Mouse (Mus musculus): ENCODE measurements around the gene Cnpy4. TPM values are rescaled to one million over a fixed set of nuclear protein-coding genes. Genes with fewer than 3 reads are reported as not detected.
"Not testable (repeated sequence)": the region's sequence is repeated elsewhere in the genome, so short reads cannot be mapped to it uniquely, and the experiment has no call there.

Cnpy4 gene
- polyA plus RNA-seq, 1 experiment from 2014 or later, result 61.1 TPM

- Histone ChIP-seq H3K4me2 (replicated peaks) (no peak overlapping the region), H3K9ac (no peak overlapping the region), H3K36me3 (no peaks in the 10 kb centered on the region), H3K27me3 (no peaks in the 10 kb centered on the region), H3K27ac (replicated peaks) (no peak overlapping the region), H3K9me3 (replicated peaks) (no peaks in the 10 kb centered on the region), H3K4me1 (no peaks in the 10 kb centered on the region), H3K4me3 (replicated peaks) (no peak overlapping the region)
- WGBS, result 83% methylated on average over 4 of the region's 4 CpGs
- ATAC-seq (ENCODE audit: insufficient number of reproducible peaks, low FRiP score, low TSS enrichment, low read depth), result no peak
These were observed 20.6 kb downstream of the Cnpy4 start for GRCm38 (mm10) chr5:138207873-138208272.

DNA sequence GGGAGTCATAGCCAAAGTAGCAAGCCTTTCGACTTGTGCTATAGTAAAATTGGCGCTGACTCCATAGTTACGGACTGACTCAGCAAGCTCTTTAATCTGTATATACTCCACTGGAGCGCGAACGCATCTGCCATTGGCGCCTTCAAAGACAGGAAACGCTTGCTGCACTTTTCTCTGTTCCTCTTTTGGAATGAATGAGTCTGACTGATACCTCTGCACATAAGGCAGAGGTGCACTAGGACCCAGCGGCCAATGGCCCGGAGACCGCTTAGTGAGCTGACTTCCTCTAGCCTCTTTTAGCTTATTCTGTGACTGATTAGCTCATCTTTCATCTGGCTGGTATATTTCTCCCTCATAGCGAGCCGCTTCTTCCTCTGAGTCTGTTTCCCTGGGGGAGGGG is 29.3 kb downstream of the Cnpy4 start:
- H3K9ac ChIP-seq; H3K27ac ChIP-seq (replicated peaks); H3K4me1 ChIP-seq; H3K4me3 ChIP-seq (replicated peaks); H3K36me3 ChIP-seq; H3K4me2 ChIP-seq (replicated peaks); H3K9me3 ChIP-seq (replicated peaks); H3K27me3 ChIP-seq; ATAC-seq (ENCODE audit: insufficient number of reproducible peaks, low FRiP score, low TSS enrichment, low read depth): not testable (repeated sequence)
- 88% methylated on average over 13 of the region's 13 CpGs for WGBS

- Histone ChIP-seq H3K9ac (no peak overlapping the region), H3K4me1 (no peaks in the 10 kb centered on the region), H3K36me3 (no peaks in the 10 kb centered on the region), H3K4me2 (replicated peaks) (no peak overlapping the region), H3K9me3 (replicated peaks) (0 out of 2 replicates have a peak, but pooled peaks cover 6% of the 10 kb centered on the region), H3K4me3 (replicated peaks) (no peak overlapping the region), H3K27ac (replicated peaks) (no peak overlapping the region), H3K27me3 (no peaks in the 10 kb centered on the region)
- WGBS, result 62% methylated on average over 2 of the region's 2 CpGs
- ATAC-seq (ENCODE audit: insufficient number of reproducible peaks, low FRiP score, low TSS enrichment, low read depth), result no peak
These were observed 32.6 kb downstream of the Cnpy4 start for GRCm38 (mm10) chr5:138219864-138220263.

DNA sequence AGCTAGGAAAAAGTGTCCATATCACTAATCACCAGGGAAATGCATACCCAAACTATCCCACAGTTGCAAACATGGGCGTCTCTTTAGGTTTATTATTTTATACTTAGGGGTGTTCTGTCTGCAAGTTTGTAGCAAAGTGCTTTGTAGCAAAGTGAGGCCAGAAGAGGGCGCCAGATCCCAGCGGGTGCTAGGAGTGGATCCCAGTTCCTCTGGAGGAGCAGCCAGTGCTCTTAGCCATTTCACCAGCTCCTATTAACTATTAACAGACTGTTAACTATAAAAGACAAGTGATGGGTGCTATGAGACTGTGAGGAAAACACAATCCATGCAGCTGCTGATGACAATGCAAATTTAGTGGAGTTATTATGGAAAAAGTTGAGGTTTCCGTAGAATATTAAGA is 34.8 kb downstream of the Cnpy4 start:
- H3K4me1 ChIP-seq, result no peaks in the 10 kb centered on the region
- H3K27ac ChIP-seq (replicated peaks), result no peak overlapping the region
- 24% methylated on average over 4 of the region's 4 CpGs for WGBS
- H3K36me3 ChIP-seq, result no peaks in the 10 kb centered on the region
- H3K9ac ChIP-seq, result no peak overlapping the region
- H3K9me3 ChIP-seq (replicated peaks), result no peaks in the 10 kb centered on the region
- no peak overlapping the region for H3K4me2 ChIP-seq (replicated peaks)
- no peak for ATAC-seq (ENCODE audit: insufficient number of reproducible peaks, low FRiP score, low TSS enrichment, low read depth)
- H3K27me3 ChIP-seq, result no peaks in the 10 kb centered on the region
- no peak overlapping the region for H3K4me3 ChIP-seq (replicated peaks)

GRCm38 (mm10) chr5:138223287-138223686 is 36.0 kb downstream of the Cnpy4 start:
- Histone ChIP-seq H3K36me3 (no peaks in the 10 kb centered on the region), H3K4me1 (no peaks in the 10 kb centered on the region), H3K27ac (replicated peaks) (no peak overlapping the region), H3K27me3 (no peaks in the 10 kb centered on the region), H3K9ac (no peak overlapping the region), H3K4me3 (replicated peaks) (no peak overlapping the region), H3K4me2 (replicated peaks) (no peak overlapping the region), H3K9me3 (replicated peaks) (no peaks in the 10 kb centered on the region)
- no peak for ATAC-seq (ENCODE audit: insufficient number of reproducible peaks, low FRiP score, low TSS enrichment, low read depth)
- 51% methylated on average over 3 of the region's 3 CpGs for WGBS

- no peaks in the 10 kb centered on the region for H3K4me1 ChIP-seq
- no peak within 1 kb of the TSS for H3K9ac ChIP-seq
- 62% methylated on average over 2 of the region's 2 CpGs for WGBS
- H3K4me3 ChIP-seq (replicated peaks), result no peak within 1 kb of the TSS
- H3K36me3 ChIP-seq, result no peaks in the 10 kb centered on the region
- no peaks in the 10 kb centered on the region for H3K27me3 ChIP-seq
- H3K9me3 ChIP-seq (replicated peaks), result no peaks in the 10 kb centered on the region
- H3K4me2 ChIP-seq (replicated peaks), result no peak within 1 kb of the TSS
- no peak for ATAC-seq (ENCODE audit: insufficient number of reproducible peaks, low FRiP score, low TSS enrichment, low read depth)
- H3K27ac ChIP-seq (replicated peaks), result no peak within 1 kb of the TSS
These were observed 38.4 kb downstream of the Cnpy4 start, which contains the start of gene Nxpe5 for GRCm38 (mm10) chr5:138225700-138226099. Gene Nxpe5, plus strand, starts transcription at chr5:138225898.

DNA sequence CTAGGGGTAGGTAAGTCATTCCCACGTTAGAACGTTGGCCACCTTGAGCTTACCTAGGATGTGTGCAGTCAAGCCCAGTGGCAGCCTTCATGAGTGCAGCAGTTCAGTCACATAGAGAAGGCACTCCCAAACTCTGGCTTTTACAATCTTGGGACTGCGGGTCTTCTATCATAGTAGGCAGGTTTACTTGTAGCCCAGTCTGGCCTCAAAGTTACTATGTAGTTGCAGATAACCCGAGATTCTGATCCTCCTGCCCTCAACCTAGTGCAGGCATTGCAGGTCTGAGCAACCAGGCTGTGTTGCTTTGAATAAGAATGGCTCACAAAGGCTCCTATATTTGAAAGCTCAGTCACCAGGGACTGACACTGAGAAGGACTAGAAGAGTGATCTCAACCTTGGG is 39.2 kb downstream of the Cnpy4 start:
- Histone ChIP-seq H3K36me3 (no peaks in the 10 kb centered on the region), H3K4me2 (replicated peaks) (no peak overlapping the region), H3K9me3 (replicated peaks) (no peaks in the 10 kb centered on the region), H3K9ac (no peak overlapping the region), H3K4me1 (no peaks in the 10 kb centered on the region), H3K27ac (replicated peaks) (no peak overlapping the region), H3K4me3 (replicated peaks) (no peak overlapping the region), H3K27me3 (no peaks in the 10 kb centered on the region)
- 67% methylated on average over 4 of the region's 4 CpGs for WGBS
- no peak for ATAC-seq (ENCODE audit: insufficient number of reproducible peaks, low FRiP score, low TSS enrichment, low read depth)

DNA sequence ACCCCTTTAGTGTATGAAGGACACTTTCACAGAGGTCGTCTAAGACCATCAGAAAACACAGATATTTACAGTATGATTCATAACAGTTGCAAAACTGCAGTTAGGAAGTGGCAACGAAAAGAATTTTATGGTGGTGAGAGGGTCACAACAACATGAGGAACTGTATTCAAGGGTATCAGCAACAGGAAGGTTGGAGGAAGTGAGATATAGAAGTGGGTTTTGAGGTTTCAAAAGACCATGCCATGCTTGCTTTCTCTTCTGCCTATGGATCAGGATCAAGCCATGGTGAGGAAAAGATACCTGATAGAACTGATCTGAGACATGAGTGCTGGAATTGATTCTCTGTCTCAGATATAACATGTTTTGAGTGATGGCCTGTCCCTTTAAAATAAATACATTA is 40.1 kb downstream of the Cnpy4 start:
- Histone ChIP-seq H3K36me3 (no peaks in the 10 kb centered on the region), H3K9me3 (replicated peaks) (no peaks in the 10 kb centered on the region), H3K4me2 (replicated peaks) (no peak overlapping the region), H3K27me3 (no peaks in the 10 kb centered on the region), H3K4me3 (replicated peaks) (no peak overlapping the region), H3K9ac (no peak overlapping the region), H3K4me1 (no peaks in the 10 kb centered on the region), H3K27ac (replicated peaks) (no peak overlapping the region)
- ATAC-seq (ENCODE audit: insufficient number of reproducible peaks, low FRiP score, low TSS enrichment, low read depth), result no peak
- 49% methylated on average over 2 of the region's 2 CpGs for WGBS

GRCm38 (mm10) chr5:138228026-138228425 is 40.7 kb downstream of the Cnpy4 start:
- Histone ChIP-seq H3K9ac (no peak overlapping the region), H3K4me2 (replicated peaks) (no peak overlapping the region), H3K27ac (replicated peaks) (no peak overlapping the region), H3K4me1 (no peaks in the 10 kb centered on the region), H3K36me3 (no peaks in the 10 kb centered on the region), H3K27me3 (no peaks in the 10 kb centered on the region), H3K4me3 (replicated peaks) (no peak overlapping the region), H3K9me3 (replicated peaks) (no peaks in the 10 kb centered on the region)
- WGBS, result 59% methylated on average over 3 of the region's 3 CpGs
- ATAC-seq (ENCODE audit: insufficient number of reproducible peaks, low FRiP score, low TSS enrichment, low read depth), result no peak

GRCm38 (mm10) chr5:138229511-138229910 is 42.2 kb downstream of the Cnpy4 start:
- no peak overlapping the region for H3K9ac ChIP-seq
- WGBS, result 88% methylated on average over 3 of the region's 3 CpGs
- H3K4me2 ChIP-seq (replicated peaks), result no peak overlapping the region
- no peaks in the 10 kb centered on the region for H3K4me1 ChIP-seq
- ATAC-seq (ENCODE audit: insufficient number of reproducible peaks, low FRiP score, low TSS enrichment, low read depth), result no peak
- H3K27ac ChIP-seq (replicated peaks), result no peak overlapping the region
- no peaks in the 10 kb centered on the region for H3K27me3 ChIP-seq
- H3K9me3 ChIP-seq (replicated peaks), result no peaks in the 10 kb centered on the region
- H3K4me3 ChIP-seq (replicated peaks), result no peak overlapping the region
- H3K36me3 ChIP-seq, result no peaks in the 10 kb centered on the region

DNA sequence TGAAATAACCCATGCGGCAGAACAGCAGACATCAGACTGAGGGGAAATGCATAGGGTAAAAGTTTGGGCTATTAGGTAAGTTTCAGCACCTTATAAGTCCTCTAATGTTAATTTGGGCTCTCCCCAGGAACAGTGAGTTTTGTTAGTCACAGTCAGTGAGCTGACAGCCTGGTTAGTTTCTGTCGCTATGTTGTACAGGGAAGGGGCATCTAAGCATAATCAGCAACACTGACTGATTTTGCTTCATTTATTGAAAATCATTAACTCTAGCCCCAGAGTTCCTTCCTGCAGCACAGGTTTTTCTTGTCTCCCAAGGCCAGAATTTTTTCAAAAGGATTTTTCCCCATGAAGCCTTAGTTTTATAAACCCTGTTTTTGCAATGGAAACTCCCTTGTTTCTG is 46.5 kb downstream of the Cnpy4 start:
- H3K27me3 ChIP-seq, result no peaks in the 10 kb centered on the region
- no peaks in the 10 kb centered on the region for H3K4me1 ChIP-seq
- no peaks in the 10 kb centered on the region for H3K9me3 ChIP-seq (replicated peaks)
- ATAC-seq (ENCODE audit: insufficient number of reproducible peaks, low FRiP score, low TSS enrichment, low read depth), result no peak
- no peak overlapping the region for H3K27ac ChIP-seq (replicated peaks)
- 80% methylated on average over 2 of the region's 2 CpGs for WGBS
- H3K4me3 ChIP-seq (replicated peaks), result no peak overlapping the region
- H3K36me3 ChIP-seq, result no peaks in the 10 kb centered on the region
- no peak overlapping the region for H3K9ac ChIP-seq
- no peak overlapping the region for H3K4me2 ChIP-seq (replicated peaks)

- no peak overlapping the region for H3K4me3 ChIP-seq (replicated peaks)
- H3K27ac ChIP-seq (replicated peaks), result no peak overlapping the region
- H3K27me3 ChIP-seq, result no peaks in the 10 kb centered on the region
- H3K36me3 ChIP-seq, result no peaks in the 10 kb centered on the region
- no peak overlapping the region for H3K9ac ChIP-seq
- ATAC-seq (ENCODE audit: insufficient number of reproducible peaks, low FRiP score, low TSS enrichment, low read depth), result no peak
- H3K4me1 ChIP-seq, result no peaks in the 10 kb centered on the region
- H3K9me3 ChIP-seq (replicated peaks), result no peaks in the 10 kb centered on the region
- no peak overlapping the region for H3K4me2 ChIP-seq (replicated peaks)
These were observed 46.9 kb downstream of the Cnpy4 start for GRCm38 (mm10) chr5:138234224-138234623.

Measured in embryonic facial prominence, embryonic 15.5 days (tissue).